Mouse (Mus musculus) G1E (cell line): ENCODE measurements at regions not wholly inside any gene's neighbourhood (a gene's known extent, or its start where the extent isn't known, plus 50 kb on each side); places are given as distances from the start of the nearest gene placed in this dataset.

Source experiments
- ATAC-seq: 2 replicates; pipeline ENCODE4 v1.8.0; 2016; ENCODE audit warnings: mild to moderate bottlenecking; ENCODE audit not compliant: insufficient number of reproducible peaks, poor library complexity, low FRiP score, severe bottlenecking; ENCODE audit errors: extremely low read depth
- DNase-seq: peaks from one replicate; pipeline ENCODE4 v3.0.0; 2012; ENCODE audit warnings: low spot score
- H3K27me3 ChIP-seq: 2 replicates; pipeline ENCODE4 v1.6.1; 2012; ENCODE audit warnings: mild to moderate bottlenecking, low read length, inconsistent platforms; ENCODE audit not compliant: insufficient read depth
- H3K36me3 ChIP-seq: replicated peaks from 2 replicates; pipeline ENCODE3; 2012; ENCODE audit warnings: mild to moderate bottlenecking, inconsistent platforms
- H3K4me1 ChIP-seq: 2 replicates; pipeline ENCODE4 v1.6.1; 2012; ENCODE audit warnings: low read depth, low read length, inconsistent platforms, mixed read lengths; ENCODE audit not compliant: insufficient read depth
- H3K4me3 ChIP-seq: 2 replicates; pipeline ENCODE4 v1.5.1; 2012; ENCODE audit warnings: low read depth, mild to moderate bottlenecking, inconsistent platforms, low read length, moderate library complexity, mixed read lengths
- H3K9me3 ChIP-seq: replicated peaks from 2 replicates; pipeline ENCODE4 v1.6.1; 2012; ENCODE audit warnings: inconsistent platforms
- CTCF ChIP-seq: IDR thresholded peaks from 2 replicates; pipeline ENCODE4 v1.5.1; 2012; ENCODE audit warnings: low read depth, low read length, inconsistent platforms, mixed read lengths
- GATA1 ChIP-seq: IDR thresholded peaks from 2 replicates; pipeline ENCODE4 v1.6.1; 2012; ENCODE audit warnings: borderline replicate concordance, low read length, inconsistent platforms, mixed read lengths
- GATA2 ChIP-seq: IDR thresholded peaks from 2 replicates; pipeline ENCODE4 v1.6.1; 2012; ENCODE audit warnings: low read depth, low read length, inconsistent platforms, borderline replicate concordance
- POLR2AphosphoS5 ChIP-seq: IDR thresholded peaks from 2 replicates; pipeline ENCODE4 v1.6.1; 2012; ENCODE audit warnings: low read depth, low read length, inconsistent platforms; ENCODE audit not compliant: insufficient replicate concordance
- TAL1 ChIP-seq: conservative IDR thresholded peaks from 2 replicates; pipeline ENCODE4 v1.6.1; 2012; ENCODE audit warnings: low read depth, low read length, inconsistent platforms, mixed read lengths

- H3K27me3 ChIP-seq: peaks cover 4% of the 10 kb centered on the region; the same call in 1 of the 2 replicates
- DNase-seq (no peak), ATAC-seq (no peak)
- TF ChIP-seq POLR2AphosphoS5: no peak
- TF ChIP-seq GATA1: no peak
- no peak for TF ChIP-seq TAL1
- no peak for TF ChIP-seq CTCF
- TF ChIP-seq GATA2: no peak
- no peaks in the 10 kb centered on the region for H3K9me3 ChIP-seq
- no peaks in the 10 kb centered on the region for H3K36me3 ChIP-seq
- no peak overlapping the region for H3K4me3 ChIP-seq
- H3K4me1 ChIP-seq: no peaks in the 10 kb centered on the region
Measured at GRCm38 (mm10) chr17:85853156-85853555, 165.1 kb upstream of the Six2 start.

GRCm38 (mm10) chr17:85848526-85848925, 160.5 kb upstream of the Six2 start:
- no peaks in the 10 kb centered on the region for H3K9me3 ChIP-seq
- DNase-seq (no peak), ATAC-seq (no peak)
- no peak for TF ChIP-seq TAL1
- TF ChIP-seq GATA2: no peak
- TF ChIP-seq GATA1: no peak
- TF ChIP-seq CTCF: no peak
- no peak for TF ChIP-seq POLR2AphosphoS5
- H3K4me3 ChIP-seq: no peak overlapping the region
- H3K27me3 ChIP-seq: peaks cover 4% of the 10 kb centered on the region; the same call in 1 of the 2 replicates
- H3K36me3 ChIP-seq: no peaks in the 10 kb centered on the region
- no peaks in the 10 kb centered on the region for H3K4me1 ChIP-seq

GRCm38 (mm10) chr17:85847756-85848155, 159.7 kb upstream of the Six2 start:
- DNase-seq (no peak), ATAC-seq (no peak)
- Histone ChIP-seq H3K36me3 (no peaks in the 10 kb centered on the region), H3K27me3 (peaks cover 4% of the 10 kb centered on the region; the same call in 1 of the 2 replicates), H3K9me3 (no peaks in the 10 kb centered on the region), H3K4me1 (no peaks in the 10 kb centered on the region), H3K4me3 (no peak overlapping the region)
- TF ChIP-seq TAL1 (no peak), GATA1 (no peak), GATA2 (no peak), POLR2AphosphoS5 (no peak), CTCF (no peak)

- no peaks in the 10 kb centered on the region for H3K36me3 ChIP-seq
- no peak for ATAC-seq
- no peak for TF ChIP-seq CTCF
- TF ChIP-seq TAL1: no peak
- TF ChIP-seq GATA1: no peak
- TF ChIP-seq POLR2AphosphoS5: no peak
- TF ChIP-seq GATA2: no peak
- H3K4me1 ChIP-seq: no peaks in the 10 kb centered on the region
- H3K4me3 ChIP-seq: no peak overlapping the region
- DNase-seq: no peak
- H3K27me3 ChIP-seq: peaks cover 2% of the 10 kb centered on the region; the same call in 1 of the 2 replicates
- H3K9me3 ChIP-seq: no peaks in the 10 kb centered on the region
Measured at GRCm38 (mm10) chr17:85845059-85845458, 157.0 kb upstream of the Six2 start.

GRCm38 (mm10) chr17:85844486-85844885, 156.4 kb upstream of the Six2 start:
- Histone ChIP-seq H3K4me1 (no peaks in the 10 kb centered on the region), H3K9me3 (no peaks in the 10 kb centered on the region), H3K4me3 (no peak overlapping the region), H3K27me3 (peaks cover 2% of the 10 kb centered on the region; the same call in 1 of the 2 replicates), H3K36me3 (no peaks in the 10 kb centered on the region)
- DNase-seq (no peak), ATAC-seq (no peak)
- TF ChIP-seq POLR2AphosphoS5 (no peak), CTCF (no peak), GATA2 (no peak), TAL1 (no peak), GATA1 (no peak)

GRCm38 (mm10) chr17:85823036-85823435, 135.0 kb upstream of the Six2 start:
- Histone ChIP-seq H3K36me3 (no peaks in the 10 kb centered on the region), H3K27me3 (no peaks in the 10 kb centered on the region; the same call in 1 of the 2 replicates), H3K4me3 (no peak overlapping the region), H3K9me3 (peaks cover 7% of the 10 kb centered on the region), H3K4me1 (no peaks in the 10 kb centered on the region)
- ATAC-seq: no peak
- no peak for DNase-seq
- TF ChIP-seq GATA1 (no peak), GATA2 (no peak)

- H3K27me3 ChIP-seq: no peaks in the 10 kb centered on the region; the same call in 1 of the 2 replicates
- ATAC-seq (no peak), DNase-seq (no peak)
- no peak overlapping the region for H3K4me3 ChIP-seq
- no peaks in the 10 kb centered on the region for H3K4me1 ChIP-seq
- H3K9me3 ChIP-seq: peaks cover 8% of the 10 kb centered on the region
- H3K36me3 ChIP-seq: no peaks in the 10 kb centered on the region
- TF ChIP-seq GATA1 (no peak), TAL1 (no peak), CTCF (no peak), POLR2AphosphoS5 (no peak), GATA2 (no peak)
Measured at GRCm38 (mm10) chr17:85821861-85822260, 133.8 kb upstream of the Six2 start.
